Mouse (Mus musculus): ENCODE data around the gene Zbtb2. TPM values are rescaled to one million over a fixed set of nuclear protein-coding genes. Genes with fewer than 3 reads are reported as not detected.
A peak's percentile ranks its signal among the peaks of the same experiment; 100 is the strongest.

Gene Zbtb2
- total RNA-seq, 4 experiments from 2014 or later, result 5.4 to 6.9 (median 5.7) TPM

DNA sequence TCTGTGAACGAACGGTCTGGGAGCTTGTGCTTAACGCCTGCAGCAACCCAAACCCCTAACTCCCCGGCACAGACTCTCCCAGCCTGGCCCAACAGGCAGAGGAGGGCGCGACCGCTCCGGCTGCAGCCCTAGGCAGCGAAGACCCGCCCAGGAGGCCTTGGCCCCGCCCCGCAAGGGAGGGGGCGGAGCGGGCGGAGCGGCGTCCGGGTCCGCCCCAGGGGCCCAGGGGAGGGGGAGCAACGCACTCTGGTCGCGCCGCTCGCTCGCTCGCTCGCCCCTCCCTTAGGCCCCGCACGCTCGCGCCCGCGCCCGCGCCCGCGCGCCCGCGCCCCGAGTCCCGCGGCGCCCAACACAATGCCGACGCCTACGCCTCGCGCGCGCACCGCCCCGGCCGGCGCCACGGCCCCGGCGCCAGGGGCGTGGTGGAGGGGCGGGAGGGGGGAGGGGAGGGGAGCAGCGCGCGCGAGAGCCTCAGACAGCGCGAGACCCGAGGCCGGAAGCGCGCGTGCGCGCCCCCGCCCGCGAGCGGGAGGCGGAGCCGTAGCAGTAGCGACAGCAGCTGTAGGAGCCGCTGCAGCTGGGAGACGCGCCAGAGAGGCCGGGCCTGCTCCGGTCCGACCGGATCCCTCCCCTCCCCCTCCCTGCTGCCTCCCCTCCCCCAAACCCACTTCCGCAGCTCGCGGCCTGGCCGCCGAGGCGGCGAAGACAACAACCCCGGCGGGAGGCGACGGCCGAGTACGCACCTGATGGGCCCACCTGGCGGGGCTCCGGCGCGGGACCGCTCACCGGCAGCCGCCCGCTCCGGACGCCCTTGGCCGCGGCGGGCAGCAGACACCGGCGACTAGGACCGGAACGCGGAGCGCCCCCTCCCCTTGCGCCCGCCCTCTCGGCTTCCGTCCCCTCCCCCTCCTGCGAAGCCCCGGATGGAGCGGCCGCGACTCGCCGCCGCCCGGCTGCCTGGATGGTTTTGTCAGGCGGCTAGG is 1.0 kb downstream of the Zbtb2 start:
- DNase-seq (ENCODE audit: low spot score), result peak; percentile 87

DNA sequence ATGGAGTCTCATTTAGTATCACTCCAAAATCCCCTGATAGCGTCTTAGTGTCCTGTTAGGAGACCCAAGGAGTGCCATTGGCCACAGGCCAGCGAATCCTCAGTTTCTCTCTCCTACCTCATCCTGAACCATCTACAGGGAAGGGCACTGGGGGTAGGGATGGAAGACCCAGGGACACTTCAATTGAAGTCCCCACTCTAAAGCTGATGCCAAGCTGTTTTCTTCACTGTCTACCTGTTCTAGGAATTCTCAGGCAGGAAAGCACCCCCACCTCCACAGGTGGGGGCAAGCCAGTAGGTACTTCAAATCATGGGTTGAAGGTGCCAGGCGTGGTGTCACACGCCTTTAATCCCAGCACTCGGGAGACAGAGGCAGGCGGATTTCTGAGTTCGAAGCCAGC is 3.7 kb downstream of the Zbtb2 start:
- DNase-seq (ENCODE audit: low spot score), result no peak

GRCm38 (mm10) chr10:4380748-4381147 is 7.2 kb downstream of the Zbtb2 start:
- no peak for DNase-seq (ENCODE audit: low spot score)

- DNase-seq (ENCODE audit: low spot score), result no peak
These were observed 11.0 kb downstream of the Zbtb2 start for GRCm38 (mm10) chr10:4376931-4377330.

DNA sequence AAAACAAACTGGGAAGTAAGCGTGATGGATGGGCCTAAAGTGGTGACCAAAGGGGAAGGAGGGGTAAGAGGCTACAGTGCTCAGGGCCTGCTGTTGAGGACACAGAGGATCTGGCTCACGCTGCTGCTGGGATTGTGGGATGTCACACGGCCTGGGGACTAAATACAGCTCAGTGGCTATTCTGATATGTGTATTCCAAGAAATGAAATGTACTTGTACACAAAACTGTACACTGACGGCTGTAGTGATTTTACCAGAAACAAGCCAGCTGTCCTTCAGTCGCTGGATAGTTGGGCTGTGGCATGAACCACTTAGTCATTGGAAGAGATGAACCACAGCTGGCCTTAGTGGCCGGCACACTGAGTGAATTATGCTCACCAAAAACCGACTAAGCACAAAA is 11.4 kb downstream of the Zbtb2 start:
- DNase-seq (ENCODE audit: low spot score), result peak; percentile 58

DNA sequence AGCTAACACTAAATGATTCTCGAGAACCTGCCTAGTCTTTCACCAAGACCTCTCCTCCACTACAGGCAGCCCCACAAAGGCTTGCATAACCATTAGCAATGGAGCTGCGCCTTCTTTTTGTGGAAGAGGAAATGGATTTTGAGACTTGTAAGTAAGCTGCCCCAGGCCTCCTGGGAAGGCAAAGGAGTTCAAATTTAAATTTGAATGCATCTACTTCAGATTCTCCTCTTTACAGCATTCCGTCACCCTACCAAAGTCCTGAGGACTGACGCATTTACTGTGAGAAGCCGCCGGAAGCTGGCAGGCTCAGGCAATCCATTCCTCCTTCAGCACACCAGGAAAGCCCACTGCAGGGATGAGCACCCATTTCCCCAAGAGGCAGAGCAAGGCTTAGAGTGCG is 12.6 kb downstream of the Zbtb2 start:
- DNase-seq (ENCODE audit: low spot score), result no peak

- DNase-seq (ENCODE audit: low spot score), result no peak
These were observed 13.2 kb downstream of the Zbtb2 start for GRCm38 (mm10) chr10:4374734-4375133.

GRCm38 (mm10) chr10:4374239-4374638 is 13.7 kb downstream of the Zbtb2 start:
- DNase-seq (ENCODE audit: low spot score), result no peak

DNA sequence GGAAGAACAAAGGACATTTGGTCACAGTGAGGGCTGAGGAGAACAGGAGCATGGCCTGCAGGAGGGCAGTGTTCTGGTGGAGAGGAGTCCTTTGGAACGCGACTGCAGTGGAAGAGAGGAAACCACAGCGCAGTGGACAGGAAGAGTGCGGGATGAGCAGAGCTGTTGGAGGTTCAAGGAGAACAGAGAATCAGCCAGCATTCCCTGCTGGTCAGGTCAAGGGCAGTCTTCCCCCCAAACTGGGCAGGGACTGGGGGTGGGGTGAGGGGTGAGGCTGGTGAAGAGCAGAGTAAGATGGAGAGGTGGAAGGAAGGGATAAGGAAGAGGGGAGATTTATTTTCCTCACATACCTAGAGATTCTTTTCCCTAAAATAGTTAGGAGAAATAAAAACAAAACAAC is 14.3 kb downstream of the Zbtb2 start:
- DNase-seq (ENCODE audit: low spot score), result no peak

- DNase-seq (ENCODE audit: low spot score), result no peak
These were observed 15.9 kb downstream of the Zbtb2 start for GRCm38 (mm10) chr10:4372011-4372410.

DNA sequence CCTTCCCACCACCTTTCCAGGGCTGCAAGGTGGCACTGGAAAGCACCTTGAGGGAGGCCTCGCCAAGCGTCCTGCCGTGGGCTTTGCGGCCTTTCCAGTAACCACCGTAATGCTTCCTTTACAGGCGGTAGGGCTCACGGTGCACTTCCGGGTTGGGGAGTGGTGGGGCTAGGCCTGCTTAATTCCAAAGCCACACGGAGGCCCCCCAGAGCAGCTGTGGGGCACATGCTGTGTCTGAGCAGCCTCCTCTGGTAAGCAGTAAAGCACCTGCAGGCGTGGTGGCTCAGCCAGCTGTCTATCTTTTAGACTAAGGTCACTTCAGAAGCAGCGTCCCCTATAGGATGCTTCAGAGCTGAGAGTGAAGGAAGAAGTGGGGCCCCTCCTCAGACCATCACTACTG is 17.8 kb downstream of the Zbtb2 start:
- no peak for DNase-seq (ENCODE audit: low spot score)

- DNase-seq (ENCODE audit: low spot score), result no peak
These were observed 23.3 kb downstream of the Zbtb2 start for GRCm38 (mm10) chr10:4364618-4365017.

DNA sequence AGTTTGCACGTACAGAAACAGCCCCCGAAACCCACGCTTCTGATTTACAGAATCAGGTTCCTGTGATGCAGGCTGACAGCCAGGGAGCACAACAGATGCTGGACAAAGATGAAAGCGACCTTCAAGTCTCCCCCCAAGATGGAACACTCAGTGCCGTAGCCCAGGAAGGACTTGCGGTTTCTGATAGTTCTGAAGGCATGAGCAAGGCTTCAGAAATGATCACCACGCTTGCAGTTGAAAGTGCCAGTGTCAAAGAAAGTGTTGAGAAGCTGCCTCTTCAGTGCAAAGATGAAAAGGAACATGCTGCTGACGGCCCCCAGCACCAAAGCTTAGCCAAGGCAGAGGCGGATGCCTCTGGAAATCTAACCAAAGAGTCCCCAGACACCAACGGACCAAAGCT is 30.5 kb downstream of the Zbtb2 start:
- no peak for DNase-seq (ENCODE audit: low spot score)

- no peak for DNase-seq (ENCODE audit: low spot score)
These were observed 31.3 kb downstream of the Zbtb2 start for GRCm38 (mm10) chr10:4356640-4357039.

GRCm38 (mm10) chr10:4355882-4356451 is 31.9 kb downstream of the Zbtb2 start:
- no peak for DNase-seq (ENCODE audit: low spot score)

GRCm38 (mm10) chr10:4354371-4355260 is 33.3 kb downstream of the Zbtb2 start:
- no peak for DNase-seq (ENCODE audit: low spot score)

DNA sequence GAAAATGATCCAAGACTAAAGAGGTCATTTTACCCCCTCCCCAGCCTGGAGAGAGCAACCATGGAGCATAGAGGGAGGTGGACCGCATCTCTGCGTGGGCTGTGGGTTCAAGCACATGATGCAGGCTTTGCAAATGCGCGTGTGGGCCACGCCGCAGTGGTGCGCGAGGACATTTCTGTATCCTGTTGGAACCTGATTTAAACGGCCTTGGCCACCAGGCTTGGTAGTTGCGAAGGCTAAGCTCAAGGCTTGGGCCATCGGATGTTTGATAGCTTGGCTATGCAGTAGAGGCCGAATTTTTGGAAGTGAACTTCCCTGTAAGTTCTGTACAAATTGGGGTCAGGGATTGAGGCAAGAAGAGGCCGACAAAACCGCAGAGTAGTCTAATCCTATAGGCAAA is 40.3 kb downstream of the Zbtb2 start:
- no peak for DNase-seq (ENCODE audit: low spot score)

GRCm38 (mm10) chr10:4347136-4347492 is 40.8 kb downstream of the Zbtb2 start:
- no peak for DNase-seq (ENCODE audit: low spot score)

DNA sequence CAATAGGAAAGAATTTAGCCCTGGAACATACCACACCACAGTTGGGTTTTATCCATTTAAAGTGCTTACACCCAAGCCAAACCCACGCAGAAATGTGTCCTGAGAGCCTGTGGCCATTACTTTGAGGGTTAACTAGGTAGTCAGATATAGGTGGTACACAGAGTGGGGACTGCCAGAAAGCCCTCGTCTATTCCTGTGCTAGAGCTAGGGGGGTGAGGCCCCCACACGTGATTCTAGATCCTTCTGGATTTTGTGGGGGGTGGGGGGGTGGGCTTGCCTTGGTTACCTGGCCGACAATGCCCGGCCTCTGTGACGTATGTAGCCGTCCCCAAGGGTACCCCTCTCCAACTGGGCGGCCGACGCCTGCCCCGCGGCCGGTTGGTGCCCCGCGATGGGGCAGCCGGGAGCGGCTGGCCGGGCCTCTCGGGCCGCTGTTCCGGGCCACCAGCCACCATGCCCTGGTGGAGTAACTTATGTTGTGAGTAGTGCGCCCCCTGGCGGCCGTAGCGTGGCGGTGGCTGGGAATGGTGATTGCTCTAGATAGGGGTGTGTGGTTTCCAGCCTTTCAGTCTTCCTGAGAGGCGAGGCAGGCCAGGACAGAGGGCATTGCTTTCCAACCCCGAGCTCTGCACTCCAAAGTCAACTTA is 41.3 kb downstream of the Zbtb2 start:
- peak; percentile 87 for DNase-seq (ENCODE audit: low spot score)

DNA sequence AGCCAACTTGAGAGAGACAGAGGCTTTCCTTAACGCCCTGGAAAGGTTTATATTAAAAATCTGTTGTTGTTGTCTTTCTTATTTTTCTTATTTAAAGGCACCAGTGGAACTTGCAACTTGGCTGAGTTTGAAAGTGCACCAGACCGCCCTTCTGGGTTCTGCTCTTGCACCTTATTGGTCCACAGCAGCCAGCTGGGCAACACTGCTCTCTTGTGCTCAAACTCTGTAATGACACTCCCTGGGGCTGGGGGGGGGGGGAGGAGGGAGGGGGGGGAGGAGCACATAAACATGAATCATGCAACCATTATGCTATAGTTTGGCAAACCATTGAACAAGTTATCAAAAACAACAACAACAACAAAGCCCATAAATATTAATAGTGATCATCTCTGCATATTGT is 46.5 kb downstream of the Zbtb2 start:
- DNase-seq (ENCODE audit: low spot score), result peak; percentile 51

- peak; percentile 68 for DNase-seq (ENCODE audit: low spot score)
These were observed 48.9 kb downstream of the Zbtb2 start for GRCm38 (mm10) chr10:4338863-4339461.
